Mouse (Mus musculus) cerebellum, adult 8-10 months (tissue): ENCODE measurements around the gene Olfr1496.
"Not testable (repeated sequence)": the region's sequence is repeated elsewhere in the genome, so short reads cannot be mapped to it uniquely, and the experiment has no call there.

ENCODE experiments used
- DNase-seq: peaks from one replicate; pipeline ENCODE4 v3.0.0; 2022

Gene Olfr1496

GRCm38 (mm10) chr19:13777578-13777977, at the start of gene Olfr1496:
Gene Olfr1496, plus strand, starts transcription at chr19:13777878.
- no peak for DNase-seq

- no peak for DNase-seq
Measured at GRCm38 (mm10) chr19:13739428-13739827, 38.2 kb upstream of the Olfr1496 start, which contains the start of gene Olfr1494. Gene Olfr1494, plus strand, starts transcription at chr19:13739728.

- DNase-seq: peak; percentile 16
Measured at GRCm38 (mm10) chr19:13749366-13749765, 28.3 kb upstream of the Olfr1496 start.

- no peak for DNase-seq
Measured at GRCm38 (mm10) chr19:13764306-13764705, 13.4 kb upstream of the Olfr1496 start, which contains the start of gene Olfr1495. Gene Olfr1495, plus strand, starts transcription at chr19:13764606.

GRCm38 (mm10) chr19:13768565-13769276, 9.0 kb upstream of the Olfr1496 start:
- peak; percentile 14 for DNase-seq

- DNase-seq: no peak
Measured at GRCm38 (mm10) chr19:13798102-13798501, 20.4 kb downstream of the Olfr1496 start, which contains the start of gene Olfr1497. Gene Olfr1497, minus strand, starts transcription at chr19:13798202.

- DNase-seq: not testable (repeated sequence)
Measured at GRCm38 (mm10) chr19:13805486-13805885, 27.8 kb downstream of the Olfr1496 start.

GRCm38 (mm10) chr19:13812823-13813222, 35.1 kb downstream of the Olfr1496 start:
- no peak for DNase-seq

GRCm38 (mm10) chr19:13818827-13819226, 41.1 kb downstream of the Olfr1496 start:
- DNase-seq: no peak

- no peak for DNase-seq
Measured at GRCm38 (mm10) chr19:13819347-13819746, 41.7 kb downstream of the Olfr1496 start, which contains the start of gene Olfr1499. Gene Olfr1499, minus strand, starts transcription at chr19:13819447.

GRCm38 (mm10) chr19:13820847-13821246, 43.2 kb downstream of the Olfr1496 start:
- DNase-seq: no peak

- DNase-seq: no peak
Measured at GRCm38 (mm10) chr19:13828447-13828846, 50.8 kb downstream of the Olfr1496 start.

- no peak for DNase-seq
Measured at GRCm38 (mm10) chr19:13830388-13830787, 52.7 kb downstream of the Olfr1496 start, which contains the start of gene Olfr1500. Gene Olfr1500, minus strand, starts transcription at chr19:13830488.
